ENCODE assay signal across 21 mouse cellular contexts in genomic region chr5:73217116-73217515, GRCm38 (mm10).
"Had no signal": no experiment of that assay in that cellular context is flagged by ENCODE, and none has a peak within 500 bp of the region (broad histone marks: within the 10 kb centered on the region; RNA-seq: fewer than 3 reads in every experiment).

No protein-coding gene starts in this region.

- ATAC-seq: midbrain, embryonic 13.5 days; midbrain, embryonic 16.5 days had no signal

- DNase-seq: lung, adult 18-20 months; lung, embryonic 14.5 days; lung, postnatal 10 days; lung, postnatal 4 days; retina, postnatal 1 day; right cerebral cortex, adult 18-20 months; right cerebral cortex, postnatal 25 days; right cerebral cortex, postnatal 4 days; spleen, adult 18-20 months; thymus, adult 18-20 months; thymus, postnatal 14 days; thymus, postnatal 36 days had no signal

- H3K4me3 ChIP-seq: liver, embryonic 15.5 days; midbrain, embryonic 10.5 days; midbrain, embryonic 13.5 days; myocyte; neural tube, embryonic 13.5 days; neural tube, embryonic 15.5 days; stomach, embryonic 15.5 days had no signal

- H3K27me3 ChIP-seq: liver, embryonic 15.5 days; midbrain, embryonic 13.5 days; neural tube, embryonic 13.5 days; neural tube, embryonic 15.5 days; stomach, embryonic 15.5 days had no signal

- H3K9me3 ChIP-seq: liver, embryonic 15.5 days; midbrain, embryonic 10.5 days; midbrain, embryonic 13.5 days; neural tube, embryonic 13.5 days; neural tube, embryonic 15.5 days; stomach, embryonic 15.5 days had no signal

- H3K27ac ChIP-seq: liver, embryonic 15.5 days; midbrain, embryonic 10.5 days; midbrain, embryonic 13.5 days; neural tube, embryonic 13.5 days; neural tube, embryonic 15.5 days; stomach, embryonic 15.5 days; stomach, postnatal 0 days had no signal

- H3K9ac ChIP-seq: liver, embryonic 15.5 days; lung, embryonic 14.5 days; midbrain, embryonic 13.5 days; neural tube, embryonic 13.5 days; neural tube, embryonic 15.5 days; stomach, embryonic 15.5 days had no signal

- H3K4me1 ChIP-seq: midbrain, embryonic 10.5 days; midbrain, embryonic 13.5 days; neural tube, embryonic 13.5 days; neural tube, embryonic 15.5 days; stomach, embryonic 15.5 days had no signal

- H3K4me2 ChIP-seq: liver, embryonic 15.5 days; lung, embryonic 14.5 days; midbrain, embryonic 13.5 days; neural tube, embryonic 13.5 days; neural tube, embryonic 15.5 days; stomach, embryonic 15.5 days had no signal
